Mouse (Mus musculus): ENCODE data around the gene Gmpr2. TPM values are rescaled to one million over a fixed set of nuclear protein-coding genes. Genes with fewer than 3 reads are reported as not detected.

Gene Gmpr2
- total RNA-seq (2023) = 10 to 100 TPM; 19.3 to 25.8 TPM

DNA sequence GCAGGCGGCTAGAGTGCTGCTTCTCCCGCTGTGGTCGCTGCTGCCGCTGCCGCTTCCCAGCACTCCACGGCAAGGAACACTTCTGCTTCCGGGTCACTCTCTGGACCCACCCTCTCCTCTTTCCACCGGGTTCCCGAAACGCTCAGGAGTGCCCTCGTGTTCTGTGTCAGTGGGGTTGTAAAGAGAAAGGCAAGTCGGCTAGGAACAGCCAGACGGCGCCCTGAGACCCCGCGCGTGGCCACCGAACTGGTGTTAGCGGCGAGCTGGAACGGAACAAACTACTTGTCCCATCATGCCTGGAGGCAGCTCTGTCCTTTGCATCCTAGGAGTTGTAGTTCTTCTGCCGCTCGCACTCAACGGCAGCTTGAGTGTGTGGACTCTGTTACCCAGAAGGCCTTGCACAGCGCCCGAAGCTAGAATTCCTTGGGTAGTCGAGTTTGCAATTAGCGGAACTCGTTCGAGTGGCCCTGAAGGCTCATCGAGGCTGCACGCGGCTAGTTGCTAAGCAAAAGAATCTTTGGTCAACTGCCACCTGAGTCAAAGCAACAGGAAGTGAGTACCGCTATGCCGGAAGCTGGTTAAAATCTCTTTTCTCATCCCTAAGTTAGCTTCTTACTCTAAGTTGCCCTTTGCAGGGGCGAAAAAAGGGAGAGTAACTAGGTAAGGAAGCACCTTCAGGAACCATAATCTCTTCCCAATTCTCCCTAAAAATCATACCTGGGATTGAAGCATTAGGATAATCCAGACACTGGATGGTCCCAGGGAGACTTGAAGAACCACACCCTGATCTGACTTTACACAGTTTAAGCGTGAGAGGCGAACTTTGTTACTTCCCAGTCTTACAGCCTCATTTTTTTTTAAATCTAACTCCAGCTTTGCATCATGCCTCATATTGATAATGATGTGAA lies at the start of gene Gmpr2, which contains the start of gene Nedd8:
Gene Gmpr2, plus strand, starts transcription at position 109 of the 908 bp plus-strand sequence.
Gene Nedd8, minus strand, starts transcription at position 292 of the 908 bp plus-strand sequence.

DNA sequence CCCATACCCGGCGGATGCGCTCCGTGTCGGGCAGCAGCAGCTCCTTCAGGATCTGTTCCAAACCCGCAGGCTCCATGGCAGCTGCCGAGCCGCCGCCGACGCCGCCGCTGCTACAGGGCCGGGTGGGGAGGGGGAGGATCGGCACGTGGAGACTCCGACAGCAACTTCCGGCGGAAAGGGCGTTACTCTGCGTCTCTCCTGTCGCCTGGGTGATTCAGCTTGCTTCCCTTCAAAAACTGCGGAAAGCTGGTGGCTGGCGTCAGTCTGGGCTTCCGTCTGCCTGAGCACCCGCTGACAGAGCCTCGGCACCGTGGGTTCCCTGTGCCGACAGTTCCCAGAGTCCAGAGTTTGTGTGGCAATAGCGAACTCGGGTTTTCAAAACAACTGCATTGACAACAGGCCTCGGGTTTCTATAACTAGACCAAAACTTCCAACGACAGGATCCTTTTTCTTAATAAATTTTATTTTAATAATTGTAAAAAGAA lies 36.2 kb upstream of the Gmpr2 start, which contains the start of gene Ipo4:
Gene Ipo4, minus strand, starts transcription at position 435 of the 485 bp plus-strand sequence.

DNA sequence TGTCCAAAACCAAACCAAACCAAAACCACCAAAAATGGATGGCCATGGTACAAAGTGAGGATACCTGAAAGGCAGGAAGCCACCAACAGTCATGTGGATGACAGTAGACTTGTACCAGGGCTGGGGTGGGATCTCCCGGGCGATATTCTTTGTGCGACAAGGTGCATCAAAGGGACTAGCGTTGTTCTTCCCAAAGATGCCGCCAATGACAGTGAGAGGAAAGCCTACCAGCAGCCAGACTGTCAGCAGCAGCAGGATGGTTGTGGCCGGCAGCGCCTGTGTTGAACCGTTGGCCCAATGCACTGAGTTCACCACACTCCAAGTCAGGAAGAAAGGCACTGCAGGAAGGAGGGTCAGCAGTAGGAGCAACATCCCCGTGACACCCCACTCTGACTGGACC lies 33.9 kb upstream of the Gmpr2 start, which contains the start of gene Gm49378:
Gene Gm49378, minus strand, starts transcription at position 101 of the 400 bp plus-strand sequence.

GRCm38 (mm10) chr14:55643060-55643907 lies 28.5 kb upstream of the Gmpr2 start, which contains the start of gene Tm9sf1:
Tm9sf1 (minus strand) TSS chr14:55643806.

GRCm38 (mm10) chr14:55649884-55650283 lies 21.9 kb upstream of the Gmpr2 start, which contains the start of gene Tssk4:
Tssk4 (plus strand) TSS chr14:55650184.

GRCm38 (mm10) chr14:55659960-55660573 lies 11.7 kb upstream of the Gmpr2 start, which contains the start of gene Mdp1:
Mdp1 (minus strand) TSS chr14:55660508.

GRCm38 (mm10) chr14:55681160-55682117 lies 9.7 kb downstream of the Gmpr2 start, which contains the start of gene Tinf2:
Tinf2 (minus strand) TSS chr14:55681820.

GRCm38 (mm10) chr14:55713729-55714122 lies 42.0 kb downstream of the Gmpr2 start, which contains the start of gene Tgm1:
Tgm1 (minus strand) TSS chr14:55713926.

GRCm38 (mm10) chr14:55721700-55722437 lies 50.1 kb downstream of the Gmpr2 start, which contains the start of gene Rabggta:
Rabggta (minus strand) TSS chr14:55722263.

Other genes with a start within 250 kb of the Gmpr2 start
- 10 to 100 TPM; 23.0 to 26.3 TPM for gene Dhrs4, start 193.2 kb upstream of the Gmpr2 start, total RNA-seq (2023)
- gene Carmil3, start 181.3 kb upstream of the Gmpr2 start, total RNA-seq (2023) = under 1 TPM; 0.64 to 0.68 TPM
- not detected for gene Cpne6, start 161.5 kb upstream of the Gmpr2 start, total RNA-seq (2023)
- not detected for gene Nrl, start 147.0 kb upstream of the Gmpr2 start, total RNA-seq (2023)
- 10 to 100 TPM; 12.3 to 20.4 TPM for gene Pck2, start 131.7 kb upstream of the Gmpr2 start, total RNA-seq (2023)
- 10 to 100 TPM; 73.6 to 74.9 TPM for gene Dcaf11, start 111.9 kb upstream of the Gmpr2 start, total RNA-seq (2023)
- gene A730061H03Rik, start 111.5 kb upstream of the Gmpr2 start, total RNA-seq (2023) = 1 to 10 TPM; 4.9 to 6.6 TPM
- not detected for gene Fitm1, start 96.3 kb upstream of the Gmpr2 start, total RNA-seq (2023)
- 100 to 1,000 TPM; 310 to 383 TPM for gene Psme1, start 93.8 kb upstream of the Gmpr2 start, total RNA-seq (2023)
- gene Emc9, start 86.6 kb upstream of the Gmpr2 start, total RNA-seq (2023) = 10 to 100 TPM; 23.4 to 24.2 TPM
- 100 to 1,000 TPM; 462 to 464 TPM for gene Psme2, start 80.8 kb upstream of the Gmpr2 start, total RNA-seq (2023)
- 100 to 1,000 TPM; 112 to 116 TPM for gene Rnf31, start 80.2 kb upstream of the Gmpr2 start, total RNA-seq (2023)
- 100 to 1,000 TPM; 104 to 137 TPM for gene Irf9, start 68.4 kb upstream of the Gmpr2 start, total RNA-seq (2023)
- 1 to 10 TPM in 1 of 2 experiments, not detected in 1; 1.3 TPM for gene Rec8, start 53.9 kb upstream of the Gmpr2 start, total RNA-seq (2023)
- 10 to 100 TPM; 70.5 to 88.4 TPM for gene Ipo4, start 36.0 kb upstream of the Gmpr2 start, total RNA-seq (2023)
- gene Gm49378, start 34.0 kb upstream of the Gmpr2 start, total RNA-seq (2023) = 1 to 10 TPM; 4.0 to 4.6 TPM
- gene Tm9sf1, start 28.1 kb upstream of the Gmpr2 start, total RNA-seq (2023) = 10 to 100 TPM; 43.9 to 52.9 TPM
- gene Tssk4, start 21.8 kb upstream of the Gmpr2 start, total RNA-seq (2023) = 1 to 10 TPM; 4.1 to 5.9 TPM
- 10 to 100 TPM; 44.5 to 56.7 TPM for gene Mdp1, start 11.4 kb upstream of the Gmpr2 start, total RNA-seq (2023)
- 100 to 1,000 TPM; 182 to 187 TPM for gene Nedd8, start 183 bp downstream of the Gmpr2 start, total RNA-seq (2023)
- gene Tinf2, start 9.9 kb downstream of the Gmpr2 start, total RNA-seq (2023) = 100 to 1,000 TPM in 1 of 2 experiments, 10 to 100 TPM in 1; 94.4 to 113 TPM
- gene Tgm1, start 42.0 kb downstream of the Gmpr2 start, total RNA-seq (2023) = 1 to 10 TPM; 4.4 to 4.9 TPM
- gene Rabggta, start 50.3 kb downstream of the Gmpr2 start, total RNA-seq (2023) = 100 to 1,000 TPM in 1 of 2 experiments, 10 to 100 TPM in 1; 82.0 to 104 TPM
- gene Dhrs1, start 73.7 kb downstream of the Gmpr2 start, total RNA-seq (2023) = 10 to 100 TPM; 16.5 to 19.4 TPM
- gene Nop9, start 73.8 kb downstream of the Gmpr2 start, total RNA-seq (2023) = 10 to 100 TPM; 31.3 to 38.2 TPM
- not detected for gene Cideb, start 86.5 kb downstream of the Gmpr2 start, total RNA-seq (2023)
- 1 to 10 TPM; 1.4 to 1.5 TPM for gene Ltb4r2, start 89.5 kb downstream of the Gmpr2 start, total RNA-seq (2023)
- gene Ltb4r1, start 94.0 kb downstream of the Gmpr2 start, total RNA-seq (2023) = under 1 TPM; 0.52 to 0.95 TPM
- gene Adcy4, start 112.2 kb downstream of the Gmpr2 start, total RNA-seq (2023) = 1 to 10 TPM in 1 of 2 experiments, under 1 TPM in 1; 0.15 to 1.0 TPM
- gene Ripk3, start 116.9 kb downstream of the Gmpr2 start, total RNA-seq (2023) = 10 to 100 TPM; 55.9 to 66.9 TPM
- not detected for gene Nfatc4, start 151.2 kb downstream of the Gmpr2 start, total RNA-seq (2023)
- gene Nynrin, start 182.1 kb downstream of the Gmpr2 start, total RNA-seq (2023) = 1 to 10 TPM; 1.1 to 6.0 TPM
- not detected for gene Cbln3, start 212.5 kb downstream of the Gmpr2 start, total RNA-seq (2023)
- gene Khnyn, start 213.0 kb downstream of the Gmpr2 start, total RNA-seq (2023) = 10 to 100 TPM; 68.1 to 75.9 TPM
- 10 to 100 TPM; 32.2 to 52.6 TPM for gene Sdr39u1, start 228.4 kb downstream of the Gmpr2 start, total RNA-seq (2023)

Data from T-cell, adult 66 days (primary cell).